Mouse (Mus musculus): ENCODE measurements around the gene Cd44. TPM values are rescaled to one million over a fixed set of nuclear protein-coding genes. Genes with fewer than 3 reads are reported as not detected.

Gene Cd44
- total RNA-seq, 2 experiments from 2014 or later, result 31.8 to 61.6 TPM

DNA sequence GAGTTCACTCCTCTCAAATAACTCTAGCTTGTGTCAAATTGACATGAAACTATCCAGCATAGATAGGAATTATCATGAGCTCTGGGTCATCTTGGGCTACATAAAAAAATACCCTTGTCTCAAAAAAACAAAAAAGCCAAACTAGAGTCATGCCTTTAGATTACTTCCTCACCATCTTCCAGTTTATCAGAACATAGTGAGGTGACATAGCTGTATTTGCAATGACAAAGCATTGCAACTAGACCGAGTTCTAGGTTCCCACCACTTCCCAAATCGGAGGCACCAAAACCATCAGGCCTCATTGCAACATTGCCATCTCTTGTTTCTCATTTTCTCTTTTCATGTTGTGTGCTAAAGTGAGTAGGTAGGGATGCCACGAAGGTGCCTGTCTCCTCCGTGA, 24.0 kb downstream of the Cd44 start:
- ATAC-seq (replicated peaks; ENCODE audit: low FRiP score, poor library complexity, severe bottlenecking), result no peak

DNA sequence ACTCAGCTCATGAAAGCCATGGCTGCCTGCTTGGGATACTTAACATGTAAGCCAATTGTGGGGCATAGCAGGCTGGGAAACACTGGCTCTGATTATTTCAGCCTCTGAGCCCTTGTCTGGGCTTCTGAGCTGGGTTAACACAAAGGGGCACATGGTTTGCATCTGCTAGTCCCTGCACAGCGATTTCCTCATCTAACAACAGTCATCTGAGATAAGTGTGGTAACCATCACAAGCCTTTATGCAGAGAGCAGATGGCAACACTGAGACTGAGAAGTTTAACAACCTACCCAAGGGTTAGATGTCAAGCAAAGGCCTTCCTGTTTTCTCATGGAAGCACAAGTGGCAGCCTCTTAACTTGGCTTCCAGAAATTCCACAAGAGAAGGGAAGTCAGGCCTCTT, 25.3 kb downstream of the Cd44 start:
- ATAC-seq (replicated peaks; ENCODE audit: low FRiP score, poor library complexity, severe bottlenecking), result no peak

DNA sequence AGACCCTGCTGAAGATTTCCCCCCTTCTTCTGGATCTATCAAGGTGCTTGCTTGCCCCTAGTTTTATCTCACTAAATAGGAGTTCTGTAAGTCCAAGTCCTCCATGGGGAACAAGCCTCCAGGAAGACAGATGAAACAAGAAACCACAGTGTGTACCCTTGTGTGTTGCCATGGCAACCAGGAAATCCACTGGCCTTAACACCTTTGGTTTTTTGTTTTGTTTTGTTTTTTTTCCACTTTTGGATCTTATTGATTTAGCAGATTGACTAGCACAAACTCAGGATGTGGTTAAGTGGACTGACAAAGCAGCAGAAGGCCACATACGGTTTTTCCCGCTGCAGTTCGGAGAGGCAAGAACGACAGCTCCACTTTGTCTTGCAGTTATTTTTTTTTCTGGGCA, 27.6 kb downstream of the Cd44 start:
- ATAC-seq (replicated peaks; ENCODE audit: low FRiP score, poor library complexity, severe bottlenecking), result no peak

DNA sequence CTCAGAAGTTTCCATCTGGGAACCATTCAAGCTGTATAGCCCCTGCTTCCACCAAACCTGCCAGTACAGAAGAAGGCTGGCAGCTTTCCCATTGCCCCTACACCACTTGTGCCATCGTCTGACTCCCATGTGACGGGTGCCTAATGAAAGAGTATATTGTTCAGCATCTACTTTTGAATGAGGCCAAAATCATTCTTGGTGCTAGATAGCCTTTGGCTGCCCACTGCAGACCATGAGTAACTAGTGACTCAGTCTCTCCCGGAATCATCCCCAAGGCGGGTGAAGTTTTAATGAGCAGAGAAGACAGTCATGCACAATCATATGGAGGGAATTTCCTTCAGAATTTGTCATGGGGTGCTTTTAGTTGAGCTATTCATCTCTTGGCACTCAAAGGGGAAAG, 28.3 kb downstream of the Cd44 start:
- ATAC-seq (replicated peaks; ENCODE audit: low FRiP score, poor library complexity, severe bottlenecking), result no peak

DNA sequence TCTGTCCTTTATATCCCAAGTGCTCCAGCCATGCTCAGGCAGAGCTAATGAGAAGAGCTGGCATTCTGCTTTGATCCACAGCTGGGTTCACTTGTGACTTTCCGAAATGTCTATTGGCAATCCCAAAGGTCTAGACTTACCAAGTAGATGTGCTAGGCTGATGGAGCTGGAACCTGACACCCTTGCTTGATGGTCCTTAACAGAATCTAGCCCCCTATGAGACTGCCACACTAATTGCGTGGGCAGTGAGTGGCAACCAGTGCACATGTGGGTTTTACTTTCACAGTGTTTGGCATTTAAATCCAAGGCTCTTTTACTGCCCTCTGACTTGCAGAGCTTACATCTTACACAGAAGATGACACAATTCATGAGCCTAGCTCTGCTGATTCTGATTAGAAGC, 29.0 kb downstream of the Cd44 start:
- ATAC-seq (replicated peaks; ENCODE audit: low FRiP score, poor library complexity, severe bottlenecking), result no peak

DNA sequence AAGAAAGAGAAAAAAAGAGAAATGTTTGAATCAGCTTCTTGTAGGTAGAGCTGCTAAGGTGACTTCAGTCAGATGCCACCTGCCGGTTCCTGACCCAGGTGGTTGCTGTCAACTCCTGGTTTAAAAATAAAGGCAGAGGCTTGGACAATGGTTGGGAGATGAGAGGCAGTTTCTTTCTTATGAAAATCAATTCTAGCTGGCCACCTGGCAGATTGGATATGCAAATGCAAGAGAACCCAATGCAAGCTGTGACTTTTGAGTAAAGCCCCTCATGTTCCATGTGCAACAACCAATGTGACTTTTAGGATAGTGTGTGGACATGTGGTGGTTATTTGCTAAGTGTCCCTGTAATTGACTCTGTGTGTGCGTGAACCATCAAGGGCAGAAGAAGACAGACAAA, 33.0 kb downstream of the Cd44 start:
- no peak for ATAC-seq (replicated peaks; ENCODE audit: low FRiP score, poor library complexity, severe bottlenecking)

DNA sequence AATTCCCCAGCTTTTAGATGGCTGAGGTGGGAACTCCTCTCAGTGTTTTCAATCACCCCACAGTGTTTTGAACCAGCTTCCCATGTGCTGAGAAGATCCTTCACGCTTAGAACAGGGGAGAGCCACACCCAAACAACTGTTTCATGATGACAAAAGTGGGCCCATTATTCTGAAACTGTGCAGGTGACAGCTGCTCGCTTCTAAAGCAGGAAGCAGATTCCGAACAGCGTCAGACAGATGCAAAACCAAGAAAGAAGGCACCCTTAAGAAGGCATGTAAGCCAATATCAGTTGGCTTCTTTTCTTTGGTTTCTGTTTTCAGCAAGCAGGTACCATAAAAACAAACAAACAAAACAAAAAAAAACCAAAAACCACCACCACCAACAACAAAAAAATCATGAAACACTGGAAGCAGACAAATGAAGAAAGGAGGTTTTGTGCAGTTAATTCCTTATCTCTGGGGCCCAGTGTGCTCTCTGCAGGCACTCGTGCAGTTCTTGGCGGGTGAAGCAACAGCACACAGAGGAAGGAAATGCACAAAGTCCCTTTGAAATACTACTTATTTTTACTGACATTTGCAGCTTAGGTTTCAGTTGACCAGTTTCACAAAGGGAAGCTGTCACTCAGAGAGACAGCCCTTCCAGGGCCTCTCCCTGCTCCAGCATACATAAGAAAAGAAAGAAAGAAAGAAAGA, 33.9 kb downstream of the Cd44 start:
- ATAC-seq (replicated peaks; ENCODE audit: low FRiP score, poor library complexity, severe bottlenecking), result peak; percentile 74

DNA sequence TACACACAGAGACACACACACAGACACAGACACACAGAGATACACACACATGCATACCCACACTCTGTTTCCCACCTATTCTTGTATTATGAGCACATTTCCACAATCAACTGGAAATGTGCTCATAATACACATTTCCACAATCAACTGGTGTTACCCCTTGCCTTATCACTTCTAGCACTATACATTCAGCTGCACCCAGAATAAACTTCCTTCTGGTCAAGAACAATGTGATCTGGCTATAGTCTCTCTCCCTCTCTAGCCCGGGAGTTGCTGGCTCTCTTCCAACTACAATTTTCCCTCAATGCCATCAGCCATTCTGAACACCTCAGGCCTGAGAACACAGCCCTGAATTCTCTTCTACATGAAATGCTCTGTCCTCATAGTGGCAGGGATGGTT, 34.9 kb downstream of the Cd44 start:
- ATAC-seq (replicated peaks; ENCODE audit: low FRiP score, poor library complexity, severe bottlenecking), result no peak

DNA sequence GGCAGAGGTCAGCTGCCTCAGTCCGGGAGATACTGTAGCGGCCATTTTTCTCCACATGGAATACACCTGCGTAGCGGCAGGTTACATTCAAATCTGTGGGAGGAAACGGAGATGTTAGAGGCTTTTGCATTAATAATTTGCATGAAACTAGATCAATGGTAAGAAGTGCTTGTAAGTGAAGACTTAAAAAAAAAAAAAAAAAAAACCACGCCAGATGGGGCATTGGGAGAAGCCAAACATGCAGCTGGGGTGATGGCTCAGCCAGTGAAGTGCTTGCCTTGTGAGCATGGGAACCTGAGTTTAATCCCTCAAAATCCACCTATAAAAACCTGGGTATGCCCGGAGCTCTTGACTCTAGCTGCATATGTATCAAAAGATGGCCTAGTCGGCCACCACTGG, 36.1 kb downstream of the Cd44 start:
- ATAC-seq (replicated peaks; ENCODE audit: low FRiP score, poor library complexity, severe bottlenecking), result no peak

DNA sequence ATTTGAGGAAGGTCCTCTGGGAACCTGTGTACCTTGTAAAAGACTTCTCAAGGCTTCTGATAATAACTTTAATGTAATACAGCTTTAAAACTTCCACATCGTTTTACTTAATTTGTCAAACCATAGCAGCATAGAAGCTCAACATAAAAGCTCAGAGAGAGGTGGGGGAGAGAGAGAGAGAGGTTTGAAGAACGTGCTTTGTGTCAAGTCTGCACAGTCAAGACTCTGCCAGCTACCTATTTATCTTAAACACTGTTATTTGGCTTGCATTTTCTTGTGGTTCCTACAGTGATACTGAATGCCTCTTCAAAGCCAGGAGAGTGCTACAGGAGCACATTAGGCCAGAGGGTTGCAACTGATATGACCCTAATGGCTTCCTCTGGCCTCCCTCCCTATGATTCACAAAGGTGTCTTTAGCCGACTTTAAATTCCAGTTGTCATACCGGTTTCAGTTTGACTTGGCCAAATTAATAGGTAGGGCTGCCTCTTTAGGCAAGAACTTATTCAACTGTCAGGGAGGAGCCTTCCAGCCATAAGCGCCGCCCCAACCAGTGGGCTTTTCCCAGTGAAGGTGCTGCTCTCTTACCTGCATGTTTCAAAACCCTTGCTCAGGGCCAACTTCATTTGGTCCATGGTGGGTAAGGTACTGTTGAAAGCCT, 36.6 kb downstream of the Cd44 start:
- no peak for ATAC-seq (replicated peaks; ENCODE audit: low FRiP score, poor library complexity, severe bottlenecking)

DNA sequence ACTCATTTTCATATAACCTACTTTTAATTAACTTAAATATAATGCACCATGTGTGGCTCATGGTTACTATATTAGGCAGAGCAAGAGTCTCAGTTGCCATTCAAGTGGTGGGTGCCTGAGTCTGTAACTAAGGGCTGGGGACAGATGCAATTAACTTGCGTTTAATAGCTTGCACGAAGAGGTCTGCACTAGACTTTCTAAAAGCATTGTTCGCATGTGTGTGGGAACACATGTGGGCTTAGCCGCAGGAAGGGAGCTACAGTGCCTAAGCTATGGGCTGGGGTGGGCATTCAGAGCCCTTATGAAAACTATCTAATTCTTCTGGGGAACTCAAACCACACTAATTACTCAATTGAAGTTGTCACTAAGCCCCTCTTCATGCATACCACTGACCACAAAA, 37.4 kb downstream of the Cd44 start:
- ATAC-seq (replicated peaks; ENCODE audit: low FRiP score, poor library complexity, severe bottlenecking), result no peak

DNA sequence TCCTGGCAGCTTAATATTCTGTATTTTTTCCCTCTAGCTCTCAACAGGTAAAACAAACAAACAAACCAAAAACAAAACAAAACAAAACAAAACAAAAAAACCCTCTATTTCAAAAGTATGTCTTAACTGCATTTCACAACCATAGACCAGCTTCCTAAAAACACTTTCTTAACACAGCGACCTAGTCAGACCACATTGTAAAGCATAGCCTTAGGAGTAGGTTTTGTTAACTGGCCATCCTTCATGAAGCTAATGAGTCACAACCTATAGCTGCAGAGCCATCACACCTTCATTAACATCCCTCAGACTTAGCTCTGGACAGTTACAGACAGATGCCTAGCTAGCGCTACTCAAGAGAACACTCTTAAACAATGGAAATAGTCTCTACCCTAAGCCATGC, 37.9 kb downstream of the Cd44 start:
- no peak for ATAC-seq (replicated peaks; ENCODE audit: low FRiP score, poor library complexity, severe bottlenecking)

DNA sequence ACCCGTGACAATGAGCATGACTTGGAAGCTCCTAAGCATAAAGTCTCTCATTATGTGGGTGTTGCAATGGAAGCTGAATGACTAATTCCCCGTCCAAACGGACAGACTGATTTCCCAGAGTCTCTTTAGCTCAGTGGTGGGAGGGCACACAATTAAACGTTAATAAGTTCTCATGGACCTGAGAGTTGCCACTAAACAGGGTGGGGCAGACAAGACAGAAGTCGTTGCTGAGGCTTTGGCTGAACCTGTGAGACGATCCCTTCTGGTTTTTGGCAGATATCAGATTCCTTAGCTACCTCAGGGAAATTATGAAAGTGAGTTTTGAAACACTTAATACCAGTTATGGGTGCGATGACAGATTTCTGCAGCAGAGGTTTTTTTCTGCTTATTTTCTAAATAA, 38.8 kb downstream of the Cd44 start:
- no peak for ATAC-seq (replicated peaks; ENCODE audit: low FRiP score, poor library complexity, severe bottlenecking)

DNA sequence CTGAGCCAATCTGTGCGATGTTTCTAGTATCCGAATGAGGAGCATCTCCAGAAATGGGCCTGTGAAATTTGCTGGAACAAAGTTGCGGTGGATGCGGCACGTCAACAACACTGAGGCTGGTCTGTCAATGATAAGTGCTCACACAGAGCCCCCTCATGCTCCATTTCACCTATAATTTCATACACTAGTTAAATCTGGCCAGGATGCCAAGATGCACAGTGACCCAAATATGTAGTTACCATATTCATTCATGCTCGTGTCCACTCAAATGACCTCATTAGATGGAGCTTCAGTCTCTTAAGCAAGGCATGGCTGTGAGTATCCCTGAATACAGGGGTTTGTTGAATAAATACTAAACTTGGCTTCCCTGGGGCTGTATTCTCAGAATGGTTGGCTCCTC, 43.2 kb downstream of the Cd44 start:
- ATAC-seq (replicated peaks; ENCODE audit: low FRiP score, poor library complexity, severe bottlenecking), result no peak

DNA sequence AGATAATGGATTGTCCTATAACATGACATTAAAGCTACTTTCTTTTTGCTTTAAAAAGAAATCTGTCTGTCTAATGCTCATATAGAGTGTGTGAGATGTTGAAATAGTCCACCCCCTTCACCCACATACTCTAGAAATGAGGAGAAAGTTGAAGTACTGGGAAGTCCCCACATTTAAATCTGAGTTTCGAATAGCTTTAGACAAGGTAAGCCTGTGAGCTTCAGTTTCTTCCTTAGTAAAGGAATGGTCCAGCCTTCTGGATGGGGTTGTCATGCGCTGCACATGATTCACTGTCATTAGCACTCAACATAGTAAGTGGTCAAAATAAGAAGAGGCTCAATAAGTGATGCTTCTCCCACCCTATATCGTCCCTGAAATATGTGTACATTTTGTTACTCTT, 48.2 kb downstream of the Cd44 start:
- no peak for ATAC-seq (replicated peaks; ENCODE audit: low FRiP score, poor library complexity, severe bottlenecking)

DNA sequence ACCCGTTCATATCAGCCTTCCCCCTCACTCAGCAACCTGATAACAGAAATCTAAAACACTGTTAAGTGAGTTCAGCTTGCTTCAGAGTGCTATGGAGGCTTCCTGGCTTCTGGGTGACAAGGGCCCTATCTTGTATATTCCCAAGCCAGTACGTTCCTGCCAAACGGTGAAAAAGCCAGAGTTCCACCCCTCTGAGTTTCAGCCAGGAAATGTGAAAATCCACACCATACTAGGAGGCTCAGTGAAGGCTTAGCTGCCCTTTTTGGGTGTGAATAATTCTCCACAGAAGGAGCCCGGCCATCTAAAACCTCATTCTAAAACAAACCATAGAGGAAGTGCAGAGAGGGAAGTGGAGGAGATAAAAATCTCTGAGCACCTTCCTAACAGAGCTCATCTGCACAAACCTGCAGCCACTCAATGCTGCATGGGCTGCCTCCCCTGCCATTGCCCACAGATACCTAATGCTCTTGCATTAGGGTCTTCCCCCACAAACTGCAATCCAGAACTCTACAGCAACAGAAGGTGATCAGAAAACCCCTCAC, 49.5 kb downstream of the Cd44 start:
- ATAC-seq (replicated peaks; ENCODE audit: low FRiP score, poor library complexity, severe bottlenecking), result no peak

DNA sequence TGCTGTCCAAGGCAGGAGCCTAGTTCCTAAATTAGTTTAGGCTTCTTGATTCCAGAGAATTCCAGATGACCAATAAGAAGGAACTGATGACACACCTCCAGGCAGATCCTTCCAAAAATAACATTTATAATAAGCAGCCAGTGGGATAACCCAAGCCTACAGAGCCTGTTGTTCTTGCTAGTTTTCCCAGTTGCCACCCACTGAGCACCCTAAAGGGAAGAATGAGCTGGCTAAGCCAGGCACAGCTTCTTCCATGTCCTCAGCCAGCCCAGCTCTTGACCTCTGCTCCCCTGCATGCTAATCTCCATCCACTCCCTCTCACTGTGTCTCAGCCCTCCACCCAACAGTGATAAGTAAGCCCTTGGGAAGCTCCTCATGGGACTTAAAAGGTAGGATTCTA, 51.4 kb downstream of the Cd44 start:
- ATAC-seq (replicated peaks; ENCODE audit: low FRiP score, poor library complexity, severe bottlenecking), result no peak

DNA sequence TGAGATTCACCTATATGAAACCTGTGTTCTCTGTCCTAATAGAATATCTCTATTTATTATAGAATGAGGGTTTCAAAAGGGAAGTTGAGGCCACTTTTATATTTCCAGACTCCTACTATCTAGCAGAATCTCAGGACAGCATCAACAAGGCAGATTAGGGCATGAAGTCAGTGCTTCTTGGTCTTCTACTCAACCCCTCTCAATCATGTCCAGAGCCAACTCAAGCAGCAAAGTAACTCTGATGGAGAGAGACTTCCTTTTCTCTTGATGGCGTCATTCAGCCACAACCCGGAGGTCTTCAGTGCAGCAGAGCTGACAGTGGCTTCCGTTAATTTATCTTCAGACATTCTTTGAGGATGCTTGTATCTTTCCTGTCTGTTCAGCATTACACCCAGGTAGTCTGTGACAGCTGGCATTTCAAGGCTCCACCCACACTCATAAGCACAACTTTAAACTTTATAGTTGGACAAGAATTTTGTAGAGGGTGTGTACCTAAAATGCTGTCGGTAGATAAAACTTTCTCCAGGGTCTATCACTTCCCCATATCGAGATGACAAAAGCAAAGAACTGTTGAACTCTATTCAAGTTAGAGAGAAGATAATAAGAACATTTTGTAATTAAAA, 52.5 kb downstream of the Cd44 start:
- 0 out of 2 replicates have a peak, but pooled peaks have one; percentile 51 for ATAC-seq (replicated peaks; ENCODE audit: low FRiP score, poor library complexity, severe bottlenecking)

DNA sequence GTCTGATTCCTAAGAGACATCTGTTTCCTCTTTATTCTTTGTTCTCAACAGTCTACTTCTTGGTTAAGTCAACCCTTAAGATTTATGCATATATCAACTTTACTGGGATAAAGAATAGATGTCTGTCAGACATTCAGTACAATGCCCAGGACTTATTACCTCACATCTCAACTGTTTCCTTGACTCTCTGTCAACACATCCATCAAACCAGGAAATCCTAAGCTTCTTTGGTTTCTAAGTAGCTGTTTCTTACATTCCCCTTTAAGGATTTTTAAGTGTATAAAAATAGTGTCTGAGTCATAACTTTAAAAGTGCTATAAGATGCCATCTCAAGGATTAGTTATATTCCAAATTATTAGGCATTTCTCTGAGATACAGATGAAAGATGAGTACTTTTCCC, 60.2 kb downstream of the Cd44 start:
- ATAC-seq (replicated peaks; ENCODE audit: low FRiP score, poor library complexity, severe bottlenecking), result no peak

DNA sequence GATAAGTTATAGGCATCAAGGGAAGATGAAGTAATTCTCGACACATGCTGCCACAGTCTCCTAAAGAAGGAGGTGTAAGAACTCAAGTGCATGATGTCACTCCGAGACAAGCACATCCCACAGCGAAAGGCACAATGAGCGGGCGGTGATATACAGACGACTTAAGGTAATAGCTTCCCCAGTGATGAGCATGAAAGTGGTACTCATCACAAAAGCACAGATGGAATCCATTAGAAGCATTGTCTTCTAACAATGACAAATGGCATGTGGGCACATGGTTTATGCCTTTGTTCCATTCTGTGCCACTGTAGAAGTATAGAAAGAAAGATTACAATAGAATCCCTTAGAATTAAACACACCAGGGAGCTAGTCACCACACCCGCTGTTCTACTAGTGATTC, 63.3 kb downstream of the Cd44 start:
- no peak for ATAC-seq (replicated peaks; ENCODE audit: low FRiP score, poor library complexity, severe bottlenecking)

DNA sequence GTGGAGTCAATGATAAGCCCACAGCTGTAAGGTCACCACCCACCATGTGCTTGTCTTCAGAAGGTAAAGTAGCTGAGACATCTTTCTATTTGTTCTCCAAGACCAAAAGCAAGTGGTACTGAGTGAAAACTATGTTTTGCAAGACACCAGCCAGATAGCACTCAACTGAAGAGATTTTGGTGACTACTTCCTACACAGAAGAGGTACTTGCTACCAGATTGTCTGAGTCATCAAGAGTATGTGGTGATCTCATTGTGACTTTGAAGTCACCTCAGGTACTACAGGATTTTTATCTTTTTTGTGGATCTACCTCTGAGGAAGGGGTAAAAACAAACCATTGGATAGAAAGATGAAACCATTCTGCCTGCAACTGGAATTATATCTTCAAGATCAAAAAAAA, 69.9 kb downstream of the Cd44 start:
- ATAC-seq (replicated peaks; ENCODE audit: low FRiP score, poor library complexity, severe bottlenecking), result no peak
